Mouse (Mus musculus) hindbrain, embryonic 16.5 days (tissue): Measurements from ENCODE around the gene Cdk4. TPM values are rescaled to one million over a fixed set of nuclear protein-coding genes. Genes with fewer than 3 reads are reported as not detected.

ENCODE experiments used
- ATAC-seq: fragments of 200-750 bp; cut with Nextera tagmentation; 2 replicates; pipeline ENCODE4 v1.8.0; 2017; ENCODE audit warnings: moderate TSS enrichment, moderate library complexity
- H3K27ac ChIP-seq: fragments of 300-500 bp; sonication (generic); 2 replicates; pipeline ENCODE4 v1.5.1; 2014; ENCODE audit warnings: low read depth, mild to moderate bottlenecking, control low read depth, low read length, moderate library complexity
- H3K27me3 ChIP-seq: fragments of 300-500 bp; sonication (generic); replicated peaks from 2 replicates; pipeline ENCODE4 v1.6.1; 2014; ENCODE audit warnings: low read length; ENCODE audit not compliant: control insufficient read depth, insufficient read depth
- H3K36me3 ChIP-seq: fragments of 300-500 bp; sonication (generic); 2 replicates; pipeline ENCODE4 v1.6.1; 2014; ENCODE audit warnings: mild to moderate bottlenecking, low read length, moderate library complexity, mixed read lengths; ENCODE audit not compliant: control insufficient read depth, insufficient read depth
- H3K4me1 ChIP-seq: fragments of 300-500 bp; sonication (generic); 2 replicates; pipeline ENCODE4 v1.6.1; 2014; ENCODE audit warnings: low read depth, low read length; ENCODE audit not compliant: control insufficient read depth, insufficient read depth
- H3K4me2 ChIP-seq: fragments of 300-500 bp; sonication (generic); 2 replicates; pipeline ENCODE4 v1.6.1; 2014; ENCODE audit warnings: mild to moderate bottlenecking, low read length, control low read depth, moderate library complexity
- H3K4me3 ChIP-seq: fragments of 300-500 bp; sonication (generic); 2 replicates; pipeline ENCODE4 v1.5.1; 2014; ENCODE audit warnings: mild to moderate bottlenecking, low read length, control low read depth, moderate library complexity
- H3K9ac ChIP-seq: fragments of 300-500 bp; sonication (generic); 2 replicates; pipeline ENCODE4 v1.6.1; 2014; ENCODE audit warnings: low read depth, mild to moderate bottlenecking, control low read depth, low read length, moderate library complexity
- H3K9me3 ChIP-seq: fragments of 300-500 bp; sonication (generic); 2 replicates; pipeline ENCODE4 v1.6.1; 2014; ENCODE audit warnings: mild to moderate bottlenecking, low read length, moderate library complexity; ENCODE audit not compliant: control insufficient read depth
- WGBS: fragments of 180-500 bp; shearing (Covaris S2); extraction: QIAGEN DNeasy Blood & Tissue Kit; methylation state at CpG from one replicate; pipeline ENCODE4 v1.1.7; 2014; 5-methylcytosine and 5-hydroxymethylcytosine counted together
- polyA plus RNA-seq: library from polyadenylated mRNA; unstranded; fragments of >200 nt; fragmentation: Nextera tagmentation; extraction: Ambion mirVana; gene quantifications from 2 replicates; pipeline ENCODE4 v1.2.1, GENCODE M21; 2015

Cdk4 gene
- polyA plus RNA-seq, 1 experiment from 2014 or later, result 669 TPM

- Histone ChIP-seq H3K4me1 (peaks cover 3% of the 10 kb centered on the region; the same call in 1 of the 2 replicates), H3K27ac (no peak overlapping the region), H3K4me3 (no peak overlapping the region), H3K9ac (no peak overlapping the region), H3K9me3 (no peaks in the 10 kb centered on the region), H3K27me3 (peaks cover 39% of the 10 kb centered on the region), H3K36me3 (peaks cover 3% of the 10 kb centered on the region; the same call in 1 of the 2 replicates), H3K4me2 (no peak overlapping the region)
- no peak for ATAC-seq
- 25% methylated on average over 10 of the region's 10 CpGs for WGBS
Observed at GRCm38 (mm10) chr10:127050119-127050474, 13.2 kb upstream of the Cdk4 start.

GRCm38 (mm10) chr10:127054646-127055045, 8.7 kb upstream of the Cdk4 start:
- Histone ChIP-seq H3K4me3 (no peak overlapping the region), H3K36me3 (peaks cover 26% of the 10 kb centered on the region), H3K4me1 (peaks cover 11% of the 10 kb centered on the region), H3K9ac (no peak overlapping the region), H3K4me2 (no peak overlapping the region), H3K9me3 (no peaks in the 10 kb centered on the region), H3K27ac (no peak overlapping the region), H3K27me3 (peaks cover 20% of the 10 kb centered on the region)
- WGBS, result 74% methylated on average over 4 of the region's 4 CpGs
- ATAC-seq, result no peak

- WGBS, result 88% methylated on average over 8 of the region's 8 CpGs
- Histone ChIP-seq H3K36me3 (peaks cover 26% of the 10 kb centered on the region), H3K4me3 (no peak overlapping the region)
Observed at GRCm38 (mm10) chr10:127055406-127055805, 7.9 kb upstream of the Cdk4 start.

GRCm38 (mm10) chr10:127056490-127056889, 6.8 kb upstream of the Cdk4 start:
- no peak overlapping the region for H3K4me2 ChIP-seq
- no peak overlapping the region for H3K9ac ChIP-seq
- 86% methylated on average over 19 of the region's 20 CpGs for WGBS
- H3K9me3 ChIP-seq, result no peaks in the 10 kb centered on the region
- peaks cover 26% of the 10 kb centered on the region for H3K36me3 ChIP-seq
- H3K27me3 ChIP-seq, result peaks cover 3% of the 10 kb centered on the region
- no peak overlapping the region for H3K27ac ChIP-seq
- no peak overlapping the region for H3K4me3 ChIP-seq
- peaks cover 17% of the 10 kb centered on the region for H3K4me1 ChIP-seq
- no peak for ATAC-seq

More at GRCm38 (mm10) chr10:127055406-127055805, 7.9 kb upstream of the Cdk4 start:
- no peak for ATAC-seq
- H3K4me1 ChIP-seq, result peaks cover 11% of the 10 kb centered on the region
- H3K27ac ChIP-seq, result no peak overlapping the region
- H3K27me3 ChIP-seq, result peaks cover 14% of the 10 kb centered on the region
- no peak overlapping the region for H3K9ac ChIP-seq
- no peaks in the 10 kb centered on the region for H3K9me3 ChIP-seq
- no peak overlapping the region for H3K4me2 ChIP-seq

- Histone ChIP-seq H3K9ac (peak overlapping the region; percentile 97), H3K27me3 (no peaks in the 10 kb centered on the region), H3K4me1 (peaks cover 23% of the 10 kb centered on the region), H3K36me3 (peaks cover 26% of the 10 kb centered on the region), H3K4me3 (peak overlapping the region; percentile 81), H3K27ac (no peak overlapping the region), H3K9me3 (no peaks in the 10 kb centered on the region), H3K4me2 (peak overlapping the region; percentile 86)
- 0 out of 2 replicates have a peak, but pooled peaks have one; percentile 10 for ATAC-seq
- WGBS, result 0% methylated on average over 9 of the region's 9 CpGs
Observed at GRCm38 (mm10) chr10:127058161-127058560, 5.2 kb upstream of the Cdk4 start.

GRCm38 (mm10) chr10:127058708-127059107, 4.6 kb upstream of the Cdk4 start:
- WGBS, result 3% methylated on average over 8 of the region's 8 CpGs
- peaks cover 23% of the 10 kb centered on the region for H3K4me1 ChIP-seq

GRCm38 (mm10) chr10:127059174-127059967, 4.0 kb upstream of the Cdk4 start:
- WGBS, result under 1% methylated on average over 67 of the region's 92 CpGs
- Histone ChIP-seq H3K27ac (peak overlapping the region; percentile 94), H3K36me3 (peaks cover 23% of the 10 kb centered on the region), H3K4me1 (peaks cover 23% of the 10 kb centered on the region), H3K27me3 (no peaks in the 10 kb centered on the region), H3K4me3 (peak overlapping the region; percentile 81), H3K9me3 (no peaks in the 10 kb centered on the region), H3K4me2 (peak overlapping the region; percentile 86), H3K9ac (peak overlapping the region; percentile 97)
- no peak for ATAC-seq

More at GRCm38 (mm10) chr10:127058708-127059107, 4.6 kb upstream of the Cdk4 start:
- H3K27me3 ChIP-seq, result no peaks in the 10 kb centered on the region
- ATAC-seq, result no peak
- peak overlapping the region; percentile 81 for H3K4me3 ChIP-seq
- peak overlapping the region; percentile 86 for H3K4me2 ChIP-seq
- peaks cover 26% of the 10 kb centered on the region for H3K36me3 ChIP-seq
- H3K9me3 ChIP-seq, result no peaks in the 10 kb centered on the region
- peak overlapping the region; percentile 97 for H3K9ac ChIP-seq
- peak overlapping the region; percentile 94 for H3K27ac ChIP-seq

- Histone ChIP-seq H3K9me3 (no peaks in the 10 kb centered on the region), H3K27ac (peak within 1 kb of the TSS; percentile 94), H3K27me3 (no peaks in the 10 kb centered on the region), H3K36me3 (peaks cover 27% of the 10 kb centered on the region), H3K4me1 (peaks cover 26% of the 10 kb centered on the region), H3K4me2 (peak within 1 kb of the TSS; percentile 86), H3K9ac (peak within 1 kb of the TSS; percentile 97), H3K4me3 (peak within 1 kb of the TSS; percentile 81)
- 2% methylated on average over 40 of the region's 72 CpGs for WGBS
- peak; percentile 28 for ATAC-seq
Observed at GRCm38 (mm10) chr10:127059968-127060916, 3.1 kb upstream of the Cdk4 start, which contains the start of gene March9. March9 (minus strand) TSS chr10:127060184.
